ENCODE assay signal across 8 mouse cellular contexts in the genomic region with DNA sequence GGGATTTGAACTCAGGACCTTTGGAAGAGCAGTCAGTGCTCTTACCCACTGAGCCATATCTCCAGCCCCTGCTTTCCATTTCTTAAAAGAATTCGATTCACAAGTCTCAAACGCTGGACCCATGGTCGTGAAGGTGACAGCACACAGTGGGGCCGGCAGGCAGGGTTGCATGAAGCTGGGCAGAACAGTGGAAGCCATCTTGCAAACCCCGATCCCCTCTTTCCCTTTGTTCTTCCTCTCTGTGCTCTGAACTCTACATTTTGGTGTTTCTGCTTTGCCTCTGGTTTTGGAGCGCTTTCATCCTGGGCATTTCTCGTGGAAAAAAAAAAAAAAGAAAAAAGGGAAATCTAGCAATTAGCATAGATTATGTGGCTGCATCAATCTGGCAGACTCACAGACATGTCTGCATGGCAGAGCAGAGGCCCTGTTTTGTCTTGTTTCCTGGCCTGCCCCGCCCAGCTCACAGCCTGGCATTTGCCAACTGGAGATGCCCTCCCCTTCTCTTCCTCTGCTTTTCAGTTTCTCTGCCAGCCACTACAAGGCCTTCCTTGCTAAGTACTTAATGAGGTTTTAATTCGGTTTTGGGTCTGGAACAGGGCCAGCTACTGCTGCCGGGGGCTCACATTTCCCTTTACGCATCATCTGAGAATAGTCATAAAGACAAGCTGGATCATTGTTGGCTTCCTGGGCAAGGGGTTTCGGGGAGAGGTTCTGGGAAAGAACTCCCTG. TPM values are rescaled to one million over a fixed set of nuclear protein-coding genes. Genes with fewer than 3 reads are reported as not detected.
DNase-seq lines count a peak whose midpoint lies in the region; ATAC-seq and TF ChIP-seq lines count a peak whose summit lies in the region.

No protein-coding gene starts in this region.

- no peak overlapping the region for H3K4me2 ChIP-seq in embryonic facial prominence, embryonic 12.5 days (replicated peaks)
- H3K4me2 ChIP-seq in lung, embryonic 16.5 days (ENCODE audit: low read depth, low read length), result no peak overlapping the region
- no peak overlapping the region for H3K4me2 ChIP-seq in forebrain, postnatal 0 days (ENCODE audit: low read depth)

- no peak for ATAC-seq in embryonic facial prominence, embryonic 12.5 days (ENCODE audit: insufficient number of reproducible peaks, insufficient read depth, low FRiP score, low TSS enrichment)
- ATAC-seq in lung, embryonic 16.5 days (ENCODE audit: low read depth), result peak; percentile 20; the same call in 1 of the 2 replicates
- peak; percentile 92 for ATAC-seq in forebrain, postnatal 0 days

- H3K4me1 ChIP-seq in embryonic facial prominence, embryonic 12.5 days, result peaks cover 5% of the 10 kb centered on the region
- H3K4me1 ChIP-seq in embryonic facial prominence, embryonic 10.5 days, result peaks cover 10% of the 10 kb centered on the region; the same call in 1 of the 2 replicates
- H3K4me1 ChIP-seq in lung, embryonic 16.5 days (replicated peaks; ENCODE audit: control insufficient read depth, insufficient read depth, low read length), result peaks cover 9% of the 10 kb centered on the region; the same call in 1 of the 2 replicates
- H3K4me1 ChIP-seq in forebrain, postnatal 0 days (ENCODE audit: insufficient read depth), result peaks cover 10% of the 10 kb centered on the region; the same call in 1 of the 2 replicates
- peaks cover 17% of the 10 kb centered on the region for H3K4me1 ChIP-seq in olfactory bulb, adult 2 months (ENCODE audit: control insufficient read depth, insufficient read depth, low read length)

- DNase-seq in embryonic facial prominence, embryonic 10.5 days (ENCODE audit: low spot score), result no peak
- no peak for DNase-seq in lung, postnatal 25 days (ENCODE audit: low spot score)
- DNase-seq in forebrain, postnatal 0 days, result peak; percentile 76
- DNase-seq in left cerebral cortex, adult 2 months (ENCODE audit: extremely low spot score in 1 of 2, low spot score in 2 of 2), result no peak
- DNase-seq in thymus, postnatal 4 days, result no peak

- no peak overlapping the region for H3K4me3 ChIP-seq in embryonic facial prominence, embryonic 12.5 days
- H3K4me3 ChIP-seq in embryonic facial prominence, embryonic 10.5 days, result no peak overlapping the region
- no peak overlapping the region for H3K4me3 ChIP-seq in lung, embryonic 16.5 days (ENCODE audit: low read length)
- H3K4me3 ChIP-seq in forebrain, postnatal 0 days (ENCODE audit: low read depth, low read length), result no peak overlapping the region
- no peak overlapping the region for H3K4me3 ChIP-seq in olfactory bulb, adult 2 months (ENCODE audit: insufficient read depth, low read depth, low read length)
- H3K4me3 ChIP-seq in left cerebral cortex, adult 2 months, result no peak overlapping the region

- intact Hi-C loops in left cerebral cortex, adult 2 months (cut with DNase I), result no loop called here

- no peaks in the 10 kb centered on the region for H3K27me3 ChIP-seq in embryonic facial prominence, embryonic 12.5 days
- H3K27me3 ChIP-seq in embryonic facial prominence, embryonic 10.5 days (replicated peaks; ENCODE audit: low read depth, poor library complexity, severe bottlenecking), result no peaks in the 10 kb centered on the region
- no peaks in the 10 kb centered on the region for H3K27me3 ChIP-seq in lung, embryonic 16.5 days (ENCODE audit: control insufficient read depth, insufficient read depth, low read depth, low read length)
- no peaks in the 10 kb centered on the region for H3K27me3 ChIP-seq in forebrain, postnatal 0 days (ENCODE audit: insufficient read depth, low read length)

- WGBS in embryonic facial prominence, embryonic 12.5 days, result 72% methylated on average over 12 of the region's 12 CpGs
- 88% methylated on average over 12 of the region's 12 CpGs for WGBS in embryonic facial prominence, embryonic 10.5 days
- 61% methylated on average over 12 of the region's 12 CpGs for WGBS in lung, embryonic 16.5 days
- 17% methylated on average over 12 of the region's 12 CpGs for whole genome bisulfite sequencing in forebrain, postnatal 0 days
- WGBS in olfactory bulb, adult 2 months, result 30% methylated on average over 12 of the region's 12 CpGs

- H3K36me3 ChIP-seq in embryonic facial prominence, embryonic 12.5 days, result no peaks in the 10 kb centered on the region
- peaks cover 20% of the 10 kb centered on the region for H3K36me3 ChIP-seq in embryonic facial prominence, embryonic 10.5 days (replicated peaks)
- no peaks in the 10 kb centered on the region for H3K36me3 ChIP-seq in lung, embryonic 16.5 days (ENCODE audit: control insufficient read depth, insufficient read depth, low read length)
- H3K36me3 ChIP-seq in forebrain, postnatal 0 days (ENCODE audit: insufficient read depth), result peaks cover 5% of the 10 kb centered on the region; the same call in 1 of the 2 replicates

- H3K27ac ChIP-seq in embryonic facial prominence, embryonic 12.5 days, result 0 out of 2 replicates have a peak overlapping the region, but pooled peaks have one; percentile 19
- H3K27ac ChIP-seq in embryonic facial prominence, embryonic 10.5 days (replicated peaks), result no peak overlapping the region
- 0 out of 2 replicates have a peak overlapping the region, but pooled peaks have one; percentile 7 for H3K27ac ChIP-seq in lung, embryonic 16.5 days (ENCODE audit: low read length)
- H3K27ac ChIP-seq in forebrain, postnatal 0 days (ENCODE audit: low read depth, low read length), result peak overlapping the region; percentile 66
- peak overlapping the region; percentile 24; the same call in 1 of the 2 replicates for H3K27ac ChIP-seq in olfactory bulb, adult 2 months (ENCODE audit: insufficient read depth, low read depth, low read length)
- no peak overlapping the region for H3K27ac ChIP-seq in left cerebral cortex, adult 2 months

- no peak for TF ChIP-seq CTCF in forebrain, postnatal 0 days (IDR thresholded peaks at IDR 0.05; ENCODE audit: low read depth)
- TF ChIP-seq CTCF in olfactory bulb, adult 2 months (IDR thresholded peaks at IDR 0.05; ENCODE audit: insufficient read depth, low read depth, low read length), result no peak
- TF ChIP-seq CTCF in left cerebral cortex, adult 2 months (IDR thresholded peaks at IDR 0.05), result no peak

- no peak overlapping the region for H3K9ac ChIP-seq in embryonic facial prominence, embryonic 12.5 days
- H3K9ac ChIP-seq in lung, embryonic 16.5 days (ENCODE audit: low read length), result no peak overlapping the region
- no peak overlapping the region for H3K9ac ChIP-seq in forebrain, postnatal 0 days

- H3K9me3 ChIP-seq in embryonic facial prominence, embryonic 12.5 days, result no peaks in the 10 kb centered on the region
- H3K9me3 ChIP-seq in embryonic facial prominence, embryonic 10.5 days, result no peaks in the 10 kb centered on the region
- no peaks in the 10 kb centered on the region for H3K9me3 ChIP-seq in lung, embryonic 16.5 days (ENCODE audit: control insufficient read depth, low read length)
- no peaks in the 10 kb centered on the region for H3K9me3 ChIP-seq in forebrain, postnatal 0 days (ENCODE audit: low read length)

- no peak for TF ChIP-seq POLR2A in olfactory bulb, adult 2 months (IDR thresholded peaks at IDR 0.05; ENCODE audit: insufficient read depth, low read depth, low read length)

RNA-seq across cellular contexts. Expression of gene Map1b, which starts 57.5 kb away (rescaled TPM):
- 272 and 301 TPM in 2 replicates for polyA plus RNA-seq in embryonic facial prominence, embryonic 12.5 days (2016; fragmentation: Nextera tagmentation; extraction: Ambion mirVana)
- 288 and 317 TPM in 2 replicates for polyA plus RNA-seq in embryonic facial prominence, embryonic 10.5 days (2016; fragmentation: Nextera tagmentation; extraction: Ambion mirVana)
- polyA plus RNA-seq in lung, embryonic 16.5 days (2015; fragmentation: Nextera tagmentation; extraction: Ambion mirVana), result 65.0 and 67.1 TPM in 2 replicates
- 589 and 781 TPM in 2 replicates for total RNA-seq in forebrain, postnatal 0 days (2014; rRNA removed)
- polyA plus RNA-seq in forebrain, postnatal 0 days (2015; fragmentation: Nextera tagmentation; extraction: Ambion mirVana), result 1,169 and 2,082 TPM in 2 replicates
- 196 and 261 TPM in 2 replicates for polyA plus RNA-seq in olfactory bulb, adult 2 months (2012; ENCODE audit: insufficient read depth, insufficient read length, low replicate concordance, missing spikeins)
- total RNA-seq in left cerebral cortex, adult 2 months (2021), result 100 to 1,000 TPM; 630 to 695 TPM

Comparison
In these comparisons a context has a peak if more than half of its experiments do, and no peak if none do; other contexts are left out.
1. H3K27ac ChIP-seq: peak in embryonic facial prominence, embryonic 12.5 days (single experiment), lung, embryonic 16.5 days (single experiment), forebrain, postnatal 0 days (single experiment) and olfactory bulb, adult 2 months (single experiment); none in embryonic facial prominence, embryonic 10.5 days (single experiment) and left cerebral cortex, adult 2 months (single experiment).